Mouse (Mus musculus): Measurements from ENCODE around the gene Zswim5. TPM values are rescaled to one million over a fixed set of nuclear protein-coding genes. Genes with fewer than 3 reads are reported as not detected.

Gene Zswim5
- polyA plus RNA-seq, 1 experiment from 2014 or later = 1.6 TPM

- WGBS = 76% methylated on average over 4 of the region's 4 CpGs
- no peak for ATAC-seq (ENCODE audit: low FRiP score, low TSS enrichment)
- H3K4me2 ChIP-seq (replicated peaks; ENCODE audit: low read depth, low read length) = no peak overlapping the region
Observed at GRCm38 (mm10) chr4:116894200-116895080, 17.3 kb downstream of the Zswim5 start.

GRCm38 (mm10) chr4:116910489-116911181, 33.5 kb downstream of the Zswim5 start:
- H3K27me3 ChIP-seq (ENCODE audit: insufficient read depth, low read length) = no peaks in the 10 kb centered on the region
- no peaks in the 10 kb centered on the region for H3K36me3 ChIP-seq (ENCODE audit: insufficient read depth, low read length)
- ATAC-seq (ENCODE audit: low FRiP score, low TSS enrichment) = no peak
- no peak overlapping the region for H3K4me2 ChIP-seq (replicated peaks; ENCODE audit: low read depth, low read length)
- H3K9ac ChIP-seq (replicated peaks; ENCODE audit: low read length) = no peak overlapping the region
- 63% methylated on average over 4 of the region's 4 CpGs for WGBS
- H3K27ac ChIP-seq (ENCODE audit: low read length) = no peak overlapping the region
- no peak overlapping the region for H3K4me3 ChIP-seq (ENCODE audit: low read length)
- H3K9me3 ChIP-seq (ENCODE audit: low read length) = no peaks in the 10 kb centered on the region
- H3K4me1 ChIP-seq (ENCODE audit: insufficient read depth, low read length) = no peaks in the 10 kb centered on the region

More at GRCm38 (mm10) chr4:116894200-116895080, 17.3 kb downstream of the Zswim5 start:
- no peak overlapping the region for H3K4me3 ChIP-seq (ENCODE audit: low read length)
- H3K9ac ChIP-seq (replicated peaks; ENCODE audit: low read length) = no peak overlapping the region
- H3K4me1 ChIP-seq (ENCODE audit: insufficient read depth, low read length) = no peaks in the 10 kb centered on the region
- H3K27me3 ChIP-seq (ENCODE audit: insufficient read depth, low read length) = no peaks in the 10 kb centered on the region
- H3K36me3 ChIP-seq (ENCODE audit: insufficient read depth, low read length) = no peaks in the 10 kb centered on the region
- no peak overlapping the region for H3K27ac ChIP-seq (ENCODE audit: low read length)
- H3K9me3 ChIP-seq (ENCODE audit: low read length) = no peaks in the 10 kb centered on the region

GRCm38 (mm10) chr4:116911202-116911601, 34.0 kb downstream of the Zswim5 start:
- Histone ChIP-seq H3K9me3 (ENCODE audit: low read length) (no peaks in the 10 kb centered on the region), H3K27ac (ENCODE audit: low read length) (no peak overlapping the region), H3K4me3 (ENCODE audit: low read length) (no peak overlapping the region), H3K36me3 (ENCODE audit: insufficient read depth, low read length) (no peaks in the 10 kb centered on the region), H3K4me2 (replicated peaks; ENCODE audit: low read depth, low read length) (no peak overlapping the region), H3K4me1 (ENCODE audit: insufficient read depth, low read length) (no peaks in the 10 kb centered on the region), H3K9ac (replicated peaks; ENCODE audit: low read length) (no peak overlapping the region), H3K27me3 (ENCODE audit: insufficient read depth, low read length) (no peaks in the 10 kb centered on the region)
- 65% methylated on average over 5 of the region's 5 CpGs for WGBS
- no peak for ATAC-seq (ENCODE audit: low FRiP score, low TSS enrichment)

GRCm38 (mm10) chr4:116913318-116913717, 36.1 kb downstream of the Zswim5 start:
- H3K4me2 ChIP-seq (replicated peaks; ENCODE audit: low read depth, low read length) = no peak overlapping the region
- H3K9ac ChIP-seq (replicated peaks; ENCODE audit: low read length) = no peak overlapping the region
- ATAC-seq (ENCODE audit: low FRiP score, low TSS enrichment) = no peak
- H3K27ac ChIP-seq (ENCODE audit: low read length) = peak overlapping the region; percentile 35
- WGBS = 82% methylated on average over 2 of the region's 2 CpGs
- H3K9me3 ChIP-seq (ENCODE audit: low read length) = no peaks in the 10 kb centered on the region
- no peaks in the 10 kb centered on the region for H3K36me3 ChIP-seq (ENCODE audit: insufficient read depth, low read length)
- H3K27me3 ChIP-seq (ENCODE audit: insufficient read depth, low read length) = no peaks in the 10 kb centered on the region
- H3K4me3 ChIP-seq (ENCODE audit: low read length) = no peak overlapping the region
- H3K4me1 ChIP-seq (ENCODE audit: insufficient read depth, low read length) = no peaks in the 10 kb centered on the region

- 43% methylated on average over 4 of the region's 4 CpGs for WGBS
- Histone ChIP-seq H3K4me2 (replicated peaks; ENCODE audit: low read depth, low read length) (no peak overlapping the region), H3K27ac (ENCODE audit: low read length) (peak overlapping the region; percentile 63; the same call in 1 of the 2 replicates)
Observed at GRCm38 (mm10) chr4:116928006-116928651, 51.0 kb downstream of the Zswim5 start.

GRCm38 (mm10) chr4:116939585-116939984, 62.4 kb downstream of the Zswim5 start:
- no peak overlapping the region for H3K9ac ChIP-seq (replicated peaks; ENCODE audit: low read length)
- no peak overlapping the region for H3K27ac ChIP-seq (ENCODE audit: low read length)
- ATAC-seq (ENCODE audit: low FRiP score, low TSS enrichment) = no peak
- no peaks in the 10 kb centered on the region for H3K36me3 ChIP-seq (ENCODE audit: insufficient read depth, low read length)
- H3K4me2 ChIP-seq (replicated peaks; ENCODE audit: low read depth, low read length) = no peak overlapping the region
- no peak overlapping the region for H3K4me3 ChIP-seq (ENCODE audit: low read length)
- no peaks in the 10 kb centered on the region for H3K27me3 ChIP-seq (ENCODE audit: insufficient read depth, low read length)
- H3K4me1 ChIP-seq (ENCODE audit: insufficient read depth, low read length) = no peaks in the 10 kb centered on the region
- 83% methylated on average over 4 of the region's 4 CpGs for whole genome bisulfite sequencing
- no peaks in the 10 kb centered on the region for H3K9me3 ChIP-seq (ENCODE audit: low read length)

More at GRCm38 (mm10) chr4:116928006-116928651, 51.0 kb downstream of the Zswim5 start:
- H3K36me3 ChIP-seq (ENCODE audit: insufficient read depth, low read length) = no peaks in the 10 kb centered on the region
- H3K4me3 ChIP-seq (ENCODE audit: low read length) = no peak overlapping the region
- peaks cover 3% of the 10 kb centered on the region; the same call in 1 of the 2 replicates for H3K4me1 ChIP-seq (ENCODE audit: insufficient read depth, low read length)
- no peak overlapping the region for H3K9ac ChIP-seq (replicated peaks; ENCODE audit: low read length)
- ATAC-seq (ENCODE audit: low FRiP score, low TSS enrichment) = no peak
- no peaks in the 10 kb centered on the region for H3K27me3 ChIP-seq (ENCODE audit: insufficient read depth, low read length)
- no peaks in the 10 kb centered on the region for H3K9me3 ChIP-seq (ENCODE audit: low read length)

GRCm38 (mm10) chr4:116942695-116943094, 65.5 kb downstream of the Zswim5 start:
- Histone ChIP-seq H3K9me3 (ENCODE audit: low read length) (no peaks in the 10 kb centered on the region), H3K4me3 (ENCODE audit: low read length) (no peak overlapping the region), H3K4me1 (ENCODE audit: insufficient read depth, low read length) (no peaks in the 10 kb centered on the region), H3K9ac (replicated peaks; ENCODE audit: low read length) (no peak overlapping the region), H3K27me3 (ENCODE audit: insufficient read depth, low read length) (no peaks in the 10 kb centered on the region), H3K4me2 (replicated peaks; ENCODE audit: low read depth, low read length) (no peak overlapping the region), H3K36me3 (ENCODE audit: insufficient read depth, low read length) (no peaks in the 10 kb centered on the region), H3K27ac (ENCODE audit: low read length) (no peak overlapping the region)
- no peak for ATAC-seq (ENCODE audit: low FRiP score, low TSS enrichment)
- WGBS = 67% methylated on average over 2 of the region's 2 CpGs

GRCm38 (mm10) chr4:116944055-116944454, 66.9 kb downstream of the Zswim5 start:
- H3K9ac ChIP-seq (replicated peaks; ENCODE audit: low read length) = no peak overlapping the region
- ATAC-seq (ENCODE audit: low FRiP score, low TSS enrichment) = no peak
- no peaks in the 10 kb centered on the region for H3K4me1 ChIP-seq (ENCODE audit: insufficient read depth, low read length)
- WGBS = 49% methylated on average over 5 of the region's 5 CpGs
- no peaks in the 10 kb centered on the region for H3K36me3 ChIP-seq (ENCODE audit: insufficient read depth, low read length)
- no peak overlapping the region for H3K27ac ChIP-seq (ENCODE audit: low read length)
- H3K4me2 ChIP-seq (replicated peaks; ENCODE audit: low read depth, low read length) = no peak overlapping the region
- H3K4me3 ChIP-seq (ENCODE audit: low read length) = no peak overlapping the region
- no peaks in the 10 kb centered on the region for H3K27me3 ChIP-seq (ENCODE audit: insufficient read depth, low read length)
- no peaks in the 10 kb centered on the region for H3K9me3 ChIP-seq (ENCODE audit: low read length)

- ATAC-seq (ENCODE audit: low FRiP score, low TSS enrichment) = no peak
- Histone ChIP-seq H3K9me3 (ENCODE audit: low read length) (no peaks in the 10 kb centered on the region), H3K9ac (replicated peaks; ENCODE audit: low read length) (no peak overlapping the region), H3K4me2 (replicated peaks; ENCODE audit: low read depth, low read length) (no peak overlapping the region), H3K27ac (ENCODE audit: low read length) (no peak overlapping the region), H3K4me3 (ENCODE audit: low read length) (no peak overlapping the region), H3K4me1 (ENCODE audit: insufficient read depth, low read length) (no peaks in the 10 kb centered on the region), H3K36me3 (ENCODE audit: insufficient read depth, low read length) (no peaks in the 10 kb centered on the region), H3K27me3 (ENCODE audit: insufficient read depth, low read length) (no peaks in the 10 kb centered on the region)
- 30% methylated on average over 1 of the region's 1 CpGs for WGBS
Observed at GRCm38 (mm10) chr4:116951642-116952041, 74.5 kb downstream of the Zswim5 start.

All from kidney, embryonic 16.5 days (tissue).